Mouse (Mus musculus) liver, adult 2 months (tissue): ENCODE results near the gene Hmgb2. TPM values are rescaled to one million over a fixed set of nuclear protein-coding genes. Genes with fewer than 3 reads are reported as not detected.

Source experiments
- DNase-seq: peaks from one replicate; pipeline ENCODE4 v3.0.0-alpha.2; 2011; ENCODE audit warnings: low read depth, low spot score; ENCODE audit errors: extremely low read depth
- H3K27ac ChIP-seq: fragments of 200-500 bp; replicated peaks from 2 replicates; pipeline ENCODE4 v1.5.1; 2012; ENCODE audit warnings: low read depth, mild to moderate bottlenecking, control low read depth, inconsistent platforms, low read length; ENCODE audit not compliant: insufficient read depth
- H3K27me3 ChIP-seq: fragments of 200-500 bp; 2 replicates; pipeline ENCODE4 v1.6.1; 2012; ENCODE audit warnings: mild to moderate bottlenecking, moderate library complexity, low read length, inconsistent platforms; ENCODE audit not compliant: control insufficient read depth, insufficient read depth
- H3K36me3 ChIP-seq: fragments of 200-500 bp; 2 replicates; pipeline ENCODE4 v1.6.1; 2012; ENCODE audit warnings: low read length, inconsistent platforms; ENCODE audit not compliant: control insufficient read depth, insufficient read depth
- H3K4me1 ChIP-seq: fragments of 200-500 bp; 2 replicates; pipeline ENCODE4 v1.6.1; 2011; ENCODE audit warnings: low read length; ENCODE audit not compliant: control insufficient read depth, insufficient read depth
- H3K4me3 ChIP-seq: fragments of 200-500 bp; 2 replicates; pipeline ENCODE4 v1.5.1; 2011; ENCODE audit warnings: low read depth, mild to moderate bottlenecking, control low read depth, low read length, moderate library complexity; ENCODE audit not compliant: insufficient read depth
- H3K79me2 ChIP-seq: fragments of 200-500 bp; 2 replicates; pipeline ENCODE4 v1.6.1; 2012; ENCODE audit warnings: inconsistent platforms, mild to moderate bottlenecking, low read length, moderate library complexity; ENCODE audit not compliant: control insufficient read depth, insufficient read depth
- H3K9ac ChIP-seq: fragments of 200-500 bp; 2 replicates; pipeline ENCODE4 v1.6.1; 2012; ENCODE audit warnings: low read depth, mild to moderate bottlenecking, control low read depth, inconsistent platforms, low read length
- CTCF ChIP-seq: fragments of 200-500 bp; IDR thresholded peaks from 2 replicates; pipeline ENCODE4 v1.5.1; 2011; ENCODE audit warnings: low read depth, low read length, control low read depth
- POLR2A ChIP-seq: fragments of 200-500 bp; IDR thresholded peaks from 2 replicates; pipeline ENCODE4 v1.6.1; 2011; ENCODE audit warnings: low read length, control low read depth; ENCODE audit not compliant: insufficient read depth; ENCODE audit errors: extremely low read depth
- WGBS: fragments of 180-500 bp; shearing (Covaris S2); methylation state at CpG from one replicate; pipeline ENCODE4 v1.1.7; 2018; 5-methylcytosine and 5-hydroxymethylcytosine counted together
- polyA plus RNA-seq: library from polyadenylated mRNA; depleted of rRNA; stranded (reverse); fragments of >200 nt; gene quantifications from 2 replicates; pipeline ENCODE4 v1.2.3, GENCODE M21; 2012
- total RNA-seq: library from RNA; depleted of rRNA; stranded (reverse); fragments of >200 nt; gene quantifications from 2 replicates; pipeline ENCODE4 v1.2.3, GENCODE M21; 2014

The Hmgb2 gene
- total and polyA plus RNA-seq, 2 experiments, result 0.65 to 2.6 TPM

- Histone ChIP-seq H3K9ac (no peak overlapping the region), H3K27me3 (no peaks in the 10 kb centered on the region), H3K27ac (no peak overlapping the region), H3K4me3 (no peak overlapping the region), H3K79me2 (no peaks in the 10 kb centered on the region), H3K4me1 (no peaks in the 10 kb centered on the region), H3K36me3 (no peaks in the 10 kb centered on the region)
- WGBS, result 82% methylated on average over 7 of the region's 7 CpGs
- no peak for TF ChIP-seq POLR2A
- TF ChIP-seq CTCF, result no peak
- DNase-seq, result no peak
Measured at GRCm38 (mm10) chr8:57538601-57539000, 26.9 kb downstream of the Hmgb2 start.

GRCm38 (mm10) chr8:57540110-57540838 is 28.6 kb downstream of the Hmgb2 start:
- Histone ChIP-seq H3K27ac (no peak overlapping the region), H3K27me3 (no peaks in the 10 kb centered on the region), H3K4me3 (no peak overlapping the region), H3K9ac (no peak overlapping the region), H3K36me3 (no peaks in the 10 kb centered on the region), H3K4me1 (no peaks in the 10 kb centered on the region), H3K79me2 (no peaks in the 10 kb centered on the region)
- DNase-seq, result peak; percentile 50
- 50% methylated on average over 12 of the region's 12 CpGs for WGBS
- no peak for TF ChIP-seq POLR2A
- peak; percentile 46 for TF ChIP-seq CTCF

- DNase-seq, result no peak
- H3K36me3 ChIP-seq, result no peaks in the 10 kb centered on the region
- no peak overlapping the region for H3K27ac ChIP-seq
- no peak for TF ChIP-seq CTCF
- no peak for TF ChIP-seq POLR2A
- no peak overlapping the region for H3K4me3 ChIP-seq
- WGBS, result 86% methylated on average over 11 of the region's 11 CpGs
- H3K27me3 ChIP-seq, result no peaks in the 10 kb centered on the region
- no peaks in the 10 kb centered on the region for H3K79me2 ChIP-seq
- no peak overlapping the region for H3K9ac ChIP-seq
- no peaks in the 10 kb centered on the region for H3K4me1 ChIP-seq
Measured at GRCm38 (mm10) chr8:57540951-57541350, 29.2 kb downstream of the Hmgb2 start.

GRCm38 (mm10) chr8:57541405-57541804 is 29.7 kb downstream of the Hmgb2 start:
- TF ChIP-seq POLR2A, result no peak
- TF ChIP-seq CTCF, result no peak
- no peak overlapping the region for H3K9ac ChIP-seq
- no peak overlapping the region for H3K4me3 ChIP-seq
- no peaks in the 10 kb centered on the region for H3K27me3 ChIP-seq
- WGBS, result 77% methylated on average over 9 of the region's 9 CpGs
- H3K4me1 ChIP-seq, result no peaks in the 10 kb centered on the region
- no peaks in the 10 kb centered on the region for H3K79me2 ChIP-seq
- H3K27ac ChIP-seq, result no peak overlapping the region
- no peaks in the 10 kb centered on the region for H3K36me3 ChIP-seq
- no peak for DNase-seq

GRCm38 (mm10) chr8:57546401-57546800 is 34.7 kb downstream of the Hmgb2 start:
- Histone ChIP-seq H3K27me3 (no peaks in the 10 kb centered on the region), H3K4me3 (no peak overlapping the region), H3K9ac (no peak overlapping the region), H3K4me1 (no peaks in the 10 kb centered on the region), H3K27ac (no peak overlapping the region), H3K36me3 (no peaks in the 10 kb centered on the region), H3K79me2 (no peaks in the 10 kb centered on the region)
- DNase-seq, result no peak
- 80% methylated on average over 3 of the region's 3 CpGs for WGBS
- TF ChIP-seq POLR2A, result no peak
- TF ChIP-seq CTCF, result no peak

DNA sequence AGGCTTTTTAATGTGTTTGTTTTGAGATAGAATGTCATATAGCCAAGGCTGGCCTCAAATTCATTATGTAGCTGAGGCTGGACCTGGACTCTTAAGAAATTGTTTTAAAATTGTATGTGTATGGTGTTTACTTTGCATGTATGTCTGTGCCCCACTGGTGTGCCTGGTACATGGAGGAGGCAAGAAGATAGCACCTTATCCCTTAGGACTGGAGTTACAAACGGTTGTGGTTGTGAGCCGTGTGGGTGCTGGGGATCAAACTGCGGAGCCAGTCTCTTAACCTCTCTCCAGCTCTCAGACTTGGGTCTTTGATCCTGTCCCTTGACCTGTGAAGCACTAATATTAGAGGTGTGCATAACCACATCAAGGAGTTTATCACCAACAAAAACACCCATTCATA is 35.1 kb downstream of the Hmgb2 start:
- Histone ChIP-seq H3K79me2 (no peaks in the 10 kb centered on the region), H3K9ac (no peak overlapping the region), H3K27me3 (no peaks in the 10 kb centered on the region), H3K27ac (no peak overlapping the region), H3K36me3 (no peaks in the 10 kb centered on the region), H3K4me1 (no peaks in the 10 kb centered on the region), H3K4me3 (no peak overlapping the region)
- TF ChIP-seq POLR2A (no peak), CTCF (no peak)
- 90% methylated on average over 3 of the region's 3 CpGs for WGBS
- no peak for DNase-seq
